Mouse (Mus musculus) liver, embryonic 13.5 days (tissue): ENCODE data around the gene Acoxl. TPM values are rescaled to one million over a fixed set of nuclear protein-coding genes. Genes with fewer than 3 reads are reported as not detected.

Source experiments
- ATAC-seq: fragments of 200-750 bp; cut with Nextera tagmentation; 2 replicates; pipeline ENCODE4 v1.8.0; 2017; ENCODE audit warnings: low read depth, mild to moderate bottlenecking, moderate number of reproducible peaks, moderate library complexity
- DNase-seq: peaks from one replicate; pipeline ENCODE4 v3.0.0; 2022
- H3K27ac ChIP-seq: fragments of 300-500 bp; sonication (generic); 2 replicates; pipeline ENCODE4 v1.5.1; 2015; ENCODE audit warnings: moderate library complexity, mild to moderate bottlenecking, inconsistent platforms
- H3K27me3 ChIP-seq: fragments of 300-500 bp; sonication (generic); 2 replicates; pipeline ENCODE4 v1.6.1; 2015; ENCODE audit warnings: mild to moderate bottlenecking, inconsistent platforms
- H3K36me3 ChIP-seq: fragments of 300-500 bp; sonication (generic); 2 replicates; pipeline ENCODE4 v1.6.1; 2015; ENCODE audit warnings: mild to moderate bottlenecking, inconsistent platforms
- H3K4me1 ChIP-seq: fragments of 300-500 bp; sonication (generic); replicated peaks from 2 replicates; pipeline ENCODE4 v1.6.1; 2015; ENCODE audit warnings: inconsistent platforms
- H3K4me2 ChIP-seq: fragments of 300-500 bp; sonication (generic); 2 replicates; pipeline ENCODE4 v1.6.1; 2015; ENCODE audit warnings: inconsistent platforms, mild to moderate bottlenecking, moderate library complexity
- H3K4me3 ChIP-seq: fragments of 300-500 bp; sonication (generic); replicated peaks from 2 replicates; pipeline ENCODE4 v1.5.1; 2015; ENCODE audit warnings: mild to moderate bottlenecking, inconsistent platforms
- H3K9ac ChIP-seq: fragments of 300-500 bp; sonication (generic); 2 replicates; pipeline ENCODE4 v1.6.1; 2015; ENCODE audit warnings: mild to moderate bottlenecking, inconsistent platforms
- H3K9me3 ChIP-seq: fragments of 300-500 bp; sonication (generic); replicated peaks from 2 replicates; pipeline ENCODE4 v1.6.1; 2016; ENCODE audit warnings: inconsistent platforms
- WGBS: fragments of 180-500 bp; shearing (Covaris S2); methylation state at CpG from one replicate; pipeline ENCODE4 v1.1.7; 2015; ENCODE audit not compliant: insufficient replicate concordance; 5-methylcytosine and 5-hydroxymethylcytosine counted together
- polyA plus RNA-seq: library from polyadenylated mRNA; unstranded; fragments of >200 nt; fragmentation: Nextera tagmentation; extraction: Ambion mirVana; gene quantifications from 2 replicates; pipeline ENCODE4 v1.2.1, GENCODE M21; 2015

Gene Acoxl
- polyA plus RNA-seq, 1 experiment from 2014 or later = not detected

DNA sequence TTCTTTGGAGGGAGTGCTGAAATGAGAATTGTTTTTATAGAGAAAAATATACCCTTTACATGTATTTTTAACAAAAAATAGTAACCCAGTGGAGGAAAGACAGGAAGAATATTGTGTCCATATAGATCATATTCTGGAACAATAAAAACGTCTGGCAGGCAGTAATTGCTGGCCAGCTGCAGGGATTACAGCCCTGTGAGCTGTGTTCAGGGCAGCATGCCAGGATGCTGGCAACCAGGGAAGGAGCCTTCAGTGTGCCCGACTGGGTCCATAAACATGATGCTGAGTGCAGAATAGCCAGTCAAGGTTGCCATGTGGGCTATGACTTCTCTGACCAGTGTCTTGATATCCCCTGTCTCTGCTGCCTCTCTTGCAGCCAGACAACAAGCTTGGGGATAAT is 122.5 kb downstream of the Acoxl start:
- Histone ChIP-seq H3K4me2 (no peak overlapping the region), H3K27me3 (no peaks in the 10 kb centered on the region), H3K36me3 (no peaks in the 10 kb centered on the region), H3K4me1 (no peaks in the 10 kb centered on the region), H3K27ac (no peak overlapping the region), H3K4me3 (no peak overlapping the region), H3K9ac (no peak overlapping the region), H3K9me3 (no peaks in the 10 kb centered on the region)
- 21% methylated on average over 2 of the region's 2 CpGs for WGBS
- DNase-seq (no peak), ATAC-seq (no peak)

DNA sequence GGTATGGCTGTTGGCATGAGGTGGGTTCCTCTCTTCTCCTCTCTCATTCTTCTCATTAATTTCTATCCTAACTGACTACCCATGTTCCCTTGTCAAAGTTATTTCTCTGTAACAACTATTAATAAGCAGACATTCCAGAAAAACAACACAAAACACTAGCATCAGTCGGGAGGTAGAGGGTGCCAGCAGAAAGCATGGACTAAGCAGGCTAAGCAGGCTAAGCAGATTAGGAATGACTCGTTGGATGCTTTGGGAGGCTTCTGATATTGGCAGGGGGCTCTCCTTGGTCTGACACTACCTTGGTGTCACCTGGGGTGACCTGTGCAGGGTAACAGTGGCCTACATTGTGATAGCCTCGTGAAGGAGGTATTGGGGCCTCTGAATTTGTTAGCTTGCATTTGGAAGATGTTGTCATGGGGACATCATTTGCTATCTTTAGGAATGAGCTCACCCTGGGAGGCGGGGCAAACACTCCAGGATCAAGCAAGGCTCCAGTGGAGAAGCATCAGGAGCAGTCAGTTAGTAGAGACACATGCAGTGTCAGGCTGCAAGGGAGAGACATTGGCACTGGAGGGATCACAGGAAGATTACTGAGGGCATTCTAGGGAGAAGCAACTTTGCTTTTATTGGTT is 123.2 kb downstream of the Acoxl start:
- Histone ChIP-seq H3K9me3 (no peaks in the 10 kb centered on the region), H3K9ac (no peak overlapping the region), H3K4me1 (no peaks in the 10 kb centered on the region), H3K36me3 (no peaks in the 10 kb centered on the region), H3K4me3 (no peak overlapping the region), H3K27me3 (no peaks in the 10 kb centered on the region), H3K27ac (no peak overlapping the region), H3K4me2 (no peak overlapping the region)
- WGBS = 42% methylated on average over 4 of the region's 4 CpGs
- DNase-seq (no peak), ATAC-seq (no peak)

DNA sequence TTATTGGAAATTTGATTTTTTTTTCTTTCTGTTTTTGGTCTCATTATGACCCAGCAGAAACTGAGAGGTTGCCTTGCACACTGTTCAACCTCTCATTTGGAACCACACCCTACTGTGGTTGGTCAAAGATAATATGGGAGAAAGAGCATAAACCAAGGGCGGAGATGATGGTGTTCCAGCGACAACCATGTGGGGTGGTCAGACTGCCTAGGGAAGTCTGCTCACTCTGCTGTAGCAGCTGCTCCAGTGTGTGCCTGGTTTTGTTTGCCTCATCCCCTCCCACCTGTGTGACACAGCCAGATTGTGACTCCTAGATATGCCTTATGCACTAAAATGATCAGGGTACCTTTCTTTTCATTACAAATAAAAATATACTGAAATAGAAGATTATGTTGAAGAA is 130.3 kb downstream of the Acoxl start:
- peak; percentile 2 for DNase-seq
- H3K27me3 ChIP-seq = no peaks in the 10 kb centered on the region
- peak; percentile 69 for ATAC-seq

DNA sequence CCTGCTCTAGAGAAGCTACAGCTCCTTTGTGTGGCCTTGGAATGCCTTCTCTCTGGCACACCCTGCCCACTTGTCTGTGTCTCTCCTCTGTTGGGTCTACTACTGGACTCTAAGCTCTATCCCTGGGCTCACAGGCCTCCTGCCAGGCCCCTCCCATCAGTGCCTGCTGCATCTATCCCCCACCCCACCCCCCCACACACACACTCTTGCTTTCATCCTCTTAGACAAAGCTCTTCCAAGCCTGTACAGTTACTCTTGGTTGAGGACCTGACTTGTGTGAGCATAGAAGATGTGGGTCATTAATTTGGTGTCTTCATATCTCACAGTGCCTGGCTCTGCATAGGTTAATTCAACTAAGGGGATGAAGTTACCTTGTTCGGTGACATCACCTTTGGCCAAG is 137.6 kb downstream of the Acoxl start:
- no peaks in the 10 kb centered on the region for H3K27me3 ChIP-seq
- H3K9me3 ChIP-seq = no peaks in the 10 kb centered on the region
- no peak overlapping the region for H3K9ac ChIP-seq
- no peak overlapping the region for H3K4me3 ChIP-seq
- DNase-seq (no peak), ATAC-seq (no peak)
- WGBS = 61% methylated on average over 1 of the region's 1 CpGs
- H3K36me3 ChIP-seq = no peaks in the 10 kb centered on the region
- no peak overlapping the region for H3K27ac ChIP-seq
- H3K4me2 ChIP-seq = no peak overlapping the region
- H3K4me1 ChIP-seq = no peaks in the 10 kb centered on the region

More for the DNA sequence above, 130.3 kb downstream of the Acoxl start:
- H3K9ac ChIP-seq = no peak overlapping the region
- no peak overlapping the region for H3K4me2 ChIP-seq
- 24% methylated on average over 2 of the region's 2 CpGs for WGBS
- no peaks in the 10 kb centered on the region for H3K36me3 ChIP-seq
- H3K9me3 ChIP-seq = no peaks in the 10 kb centered on the region
- no peaks in the 10 kb centered on the region; the same call in 1 of the 2 replicates for H3K4me1 ChIP-seq
- no peak overlapping the region for H3K4me3 ChIP-seq
- no peak overlapping the region for H3K27ac ChIP-seq

DNA sequence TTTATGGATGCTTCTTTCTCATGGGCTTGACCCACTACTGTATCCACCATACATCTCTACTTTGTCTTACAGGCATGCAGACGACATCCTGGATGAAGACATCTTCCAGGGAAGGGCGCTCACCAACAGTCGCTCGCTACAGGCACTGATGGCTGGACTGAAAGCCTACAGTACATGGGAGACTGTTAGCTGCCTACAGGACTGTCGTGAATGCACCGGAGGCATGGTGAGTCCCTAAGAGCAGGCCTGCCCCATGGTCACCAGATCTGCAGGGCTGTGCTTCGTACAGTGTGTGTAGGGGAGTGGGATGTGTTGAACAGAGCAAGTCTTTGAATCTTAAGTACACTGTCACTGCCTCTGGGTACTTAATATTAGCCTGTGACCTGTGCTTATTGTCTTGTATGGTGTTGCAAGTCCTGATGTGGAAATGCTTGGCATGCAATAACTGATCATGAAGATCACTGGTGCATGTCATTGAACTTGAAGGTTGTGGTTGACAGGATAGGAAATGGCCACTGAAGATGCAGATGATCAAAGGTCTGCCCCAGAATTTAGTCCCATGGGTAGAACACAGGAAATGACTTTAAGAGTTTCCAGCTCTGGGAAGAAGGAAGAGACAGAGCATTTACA is 140.0 kb downstream of the Acoxl start:
- Histone ChIP-seq H3K4me1 (no peaks in the 10 kb centered on the region), H3K4me2 (no peak overlapping the region), H3K9me3 (no peaks in the 10 kb centered on the region), H3K9ac (no peak overlapping the region), H3K36me3 (no peaks in the 10 kb centered on the region), H3K4me3 (no peak overlapping the region), H3K27me3 (no peaks in the 10 kb centered on the region), H3K27ac (no peak overlapping the region)
- WGBS = 63% methylated on average over 7 of the region's 7 CpGs
- no peak for ATAC-seq
- no peak for DNase-seq

DNA sequence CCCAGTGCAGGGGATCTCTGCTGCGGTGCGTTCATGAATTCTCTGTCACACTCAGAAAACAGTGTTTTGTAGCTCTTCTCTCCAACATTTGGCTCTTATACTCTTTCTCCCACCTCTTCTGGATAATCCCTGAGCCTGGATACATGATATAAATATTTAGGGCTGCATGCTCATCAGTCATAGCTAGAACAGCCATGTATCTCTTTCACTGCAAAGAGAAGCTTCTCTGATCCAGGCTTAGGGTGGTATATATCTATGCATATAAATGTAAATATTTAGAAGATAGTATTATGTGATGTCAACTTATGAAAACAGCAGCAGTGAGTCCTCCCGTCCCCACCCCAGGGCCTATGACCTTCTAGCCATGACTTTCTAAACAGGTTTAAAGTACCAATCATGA is 143.9 kb downstream of the Acoxl start:
- Histone ChIP-seq H3K36me3 (no peaks in the 10 kb centered on the region), H3K9me3 (no peaks in the 10 kb centered on the region), H3K4me3 (no peak overlapping the region), H3K27me3 (no peaks in the 10 kb centered on the region), H3K9ac (no peak overlapping the region), H3K4me1 (0 out of 2 replicates have a peak, but pooled peaks cover 10% of the 10 kb centered on the region), H3K27ac (no peak overlapping the region), H3K4me2 (no peak overlapping the region)
- WGBS = 74% methylated on average over 3 of the region's 3 CpGs
- ATAC-seq = no peak
- no peak for DNase-seq

DNA sequence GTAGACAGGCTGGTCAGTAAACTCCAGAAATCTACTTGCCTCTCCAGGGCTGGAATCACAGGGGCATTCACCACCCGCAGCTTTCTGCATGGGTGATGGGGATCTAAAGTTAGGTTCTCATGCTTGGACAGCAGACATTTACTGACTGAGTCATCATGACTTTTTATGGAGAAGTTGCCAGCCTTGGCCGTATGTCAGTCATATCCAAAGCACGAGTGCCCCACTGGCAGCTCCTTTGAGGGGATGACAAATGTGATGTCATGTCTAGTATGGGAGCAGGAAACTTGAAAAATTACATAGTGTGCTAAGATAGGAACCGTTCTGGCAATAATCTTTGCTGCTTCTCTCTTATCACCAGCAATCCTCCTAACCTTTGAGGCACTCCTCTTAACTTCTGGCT is 144.6 kb downstream of the Acoxl start:
- DNase-seq = no peak
- Histone ChIP-seq H3K9me3 (no peaks in the 10 kb centered on the region), H3K4me1 (0 out of 2 replicates have a peak, but pooled peaks cover 10% of the 10 kb centered on the region), H3K9ac (no peak overlapping the region), H3K36me3 (no peaks in the 10 kb centered on the region), H3K27me3 (no peaks in the 10 kb centered on the region), H3K4me3 (no peak overlapping the region), H3K27ac (no peak overlapping the region), H3K4me2 (no peak overlapping the region)
- WGBS = 37% methylated on average over 4 of the region's 4 CpGs
- no peak for ATAC-seq

DNA sequence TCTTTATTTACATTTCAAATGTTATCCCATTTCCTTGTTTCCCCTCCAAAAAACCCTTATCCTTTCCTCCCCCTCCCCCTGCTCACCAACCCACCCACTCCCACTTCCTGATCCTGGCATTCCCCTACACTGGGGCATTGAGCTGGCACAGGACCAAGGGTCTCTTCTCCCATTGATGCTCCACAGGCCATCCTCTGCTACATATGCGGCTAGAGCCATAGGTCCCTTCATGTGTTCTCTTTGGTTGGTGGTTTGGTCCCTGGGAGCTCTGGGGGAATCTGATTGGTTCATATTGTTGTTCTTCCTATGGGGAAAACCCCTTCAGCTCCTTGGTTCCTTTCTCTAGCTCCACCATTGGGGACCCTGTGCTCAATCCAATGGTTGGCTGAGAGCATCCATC is 145.3 kb downstream of the Acoxl start:
- H3K27ac ChIP-seq = no peak overlapping the region
- H3K27me3 ChIP-seq = no peaks in the 10 kb centered on the region
- DNase-seq (no peak), ATAC-seq (no peak)
- H3K9me3 ChIP-seq = no peaks in the 10 kb centered on the region
- no peak overlapping the region for H3K9ac ChIP-seq
- 67% methylated on average over 1 of the region's 1 CpGs for WGBS
- H3K36me3 ChIP-seq = no peaks in the 10 kb centered on the region
- 0 out of 2 replicates have a peak, but pooled peaks cover 10% of the 10 kb centered on the region for H3K4me1 ChIP-seq
- no peak overlapping the region for H3K4me2 ChIP-seq
- H3K4me3 ChIP-seq = no peak overlapping the region

DNA sequence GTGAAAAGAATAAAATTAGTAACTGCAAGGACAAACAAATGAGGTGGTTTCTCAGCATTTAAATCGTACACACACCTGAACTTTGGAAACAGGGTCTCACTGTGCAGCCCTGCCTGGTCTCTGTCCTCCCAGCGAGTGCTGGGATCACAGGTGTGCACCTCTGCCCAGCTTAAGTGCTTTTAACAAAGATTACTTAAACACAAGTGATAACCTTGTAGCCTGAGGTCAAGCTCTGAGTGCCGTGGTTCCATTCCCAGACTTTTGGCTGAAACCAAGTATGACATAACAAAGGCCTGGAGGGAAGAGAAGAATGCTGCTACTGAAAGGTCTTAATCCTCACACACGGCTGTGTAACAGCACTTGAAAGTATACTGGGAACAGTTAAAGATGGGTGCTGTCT is 149.0 kb downstream of the Acoxl start:
- no peak for DNase-seq
- Histone ChIP-seq H3K4me1 (peaks cover 16% of the 10 kb centered on the region; the same call in 1 of the 2 replicates), H3K4me3 (no peak overlapping the region), H3K4me2 (no peak overlapping the region), H3K27ac (no peak overlapping the region), H3K9ac (no peak overlapping the region), H3K9me3 (no peaks in the 10 kb centered on the region), H3K27me3 (no peaks in the 10 kb centered on the region), H3K36me3 (no peaks in the 10 kb centered on the region)
- ATAC-seq = no peak
- WGBS = 44% methylated on average over 4 of the region's 4 CpGs

DNA sequence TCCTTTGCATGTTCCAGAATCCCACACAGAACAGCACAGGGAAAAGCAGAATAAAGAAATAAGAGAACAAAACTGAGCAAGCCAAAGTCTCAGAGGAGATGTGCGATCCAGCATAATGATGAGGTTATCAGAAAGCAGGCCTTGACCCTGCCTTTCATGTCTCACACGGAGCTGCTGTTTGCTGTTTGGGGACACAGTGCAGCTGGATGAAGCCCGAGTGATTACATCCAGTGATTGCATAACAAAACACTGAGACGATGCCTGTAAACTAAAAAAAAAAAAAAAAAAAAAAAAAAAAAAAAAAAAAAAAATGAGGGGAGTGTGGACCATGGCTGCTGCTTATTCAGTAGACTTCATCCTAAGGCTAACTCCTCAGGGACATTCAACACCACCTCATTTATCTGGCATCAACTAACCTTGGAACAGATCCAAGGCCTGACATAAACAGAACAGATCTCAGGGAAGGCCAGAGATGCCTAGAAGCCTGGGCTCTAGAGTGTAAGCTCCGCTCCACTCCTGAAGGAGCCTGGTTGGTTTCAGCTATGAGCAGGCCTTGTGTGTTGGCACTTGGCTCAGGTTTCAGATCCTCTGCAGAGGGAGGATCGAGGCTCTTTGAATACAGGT is 152.3 kb downstream of the Acoxl start:
- Histone ChIP-seq H3K36me3 (no peaks in the 10 kb centered on the region), H3K4me2 (no peak overlapping the region), H3K9ac (no peak overlapping the region), H3K9me3 (no peaks in the 10 kb centered on the region), H3K4me3 (no peak overlapping the region), H3K4me1 (peaks cover 16% of the 10 kb centered on the region; the same call in 1 of the 2 replicates), H3K27me3 (no peaks in the 10 kb centered on the region), H3K27ac (no peak overlapping the region)
- no peak for DNase-seq
- ATAC-seq = no peak
- WGBS = 43% methylated on average over 6 of the region's 6 CpGs

DNA sequence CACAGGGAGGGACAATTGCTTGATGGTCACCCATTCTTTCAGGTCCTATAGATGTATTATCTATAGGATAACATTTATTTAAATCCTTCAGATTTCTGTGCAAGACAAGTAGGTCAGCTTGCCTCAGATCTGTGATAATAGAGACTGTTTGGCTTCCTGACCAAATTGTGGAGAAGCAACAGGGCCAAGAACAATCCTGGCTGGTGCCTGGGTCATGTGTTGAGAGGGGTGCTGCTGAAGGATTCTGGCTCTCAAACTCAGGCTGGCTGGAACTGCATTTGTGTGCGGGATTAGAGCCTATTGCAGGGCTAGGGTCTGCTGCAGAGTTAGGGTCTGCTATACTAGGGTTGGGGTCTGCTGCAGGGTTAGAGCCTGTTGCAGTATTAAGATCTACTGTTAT is 153.0 kb downstream of the Acoxl start:
- H3K27me3 ChIP-seq = no peaks in the 10 kb centered on the region
- peaks cover 13% of the 10 kb centered on the region; the same call in 1 of the 2 replicates for H3K4me1 ChIP-seq
- no peaks in the 10 kb centered on the region for H3K9me3 ChIP-seq
- DNase-seq = no peak
- no peak overlapping the region for H3K9ac ChIP-seq
- H3K4me2 ChIP-seq = no peak overlapping the region
- WGBS = 62% methylated on average over 1 of the region's 1 CpGs
- H3K27ac ChIP-seq = no peak overlapping the region
- no peak for ATAC-seq
- no peak overlapping the region for H3K4me3 ChIP-seq
- no peaks in the 10 kb centered on the region for H3K36me3 ChIP-seq
